Mouse (Mus musculus): Measurements from ENCODE around the gene Chchd3.

The Chchd3 gene

GRCm38 (mm10) chr6:32801776-32802175, 258.3 kb downstream of the Chchd3 start:
- DNase-seq (ENCODE audit: low spot score): no peak

GRCm38 (mm10) chr6:32797525-32797924, 262.5 kb downstream of the Chchd3 start:
- DNase-seq (ENCODE audit: low spot score): no peak

DNA sequence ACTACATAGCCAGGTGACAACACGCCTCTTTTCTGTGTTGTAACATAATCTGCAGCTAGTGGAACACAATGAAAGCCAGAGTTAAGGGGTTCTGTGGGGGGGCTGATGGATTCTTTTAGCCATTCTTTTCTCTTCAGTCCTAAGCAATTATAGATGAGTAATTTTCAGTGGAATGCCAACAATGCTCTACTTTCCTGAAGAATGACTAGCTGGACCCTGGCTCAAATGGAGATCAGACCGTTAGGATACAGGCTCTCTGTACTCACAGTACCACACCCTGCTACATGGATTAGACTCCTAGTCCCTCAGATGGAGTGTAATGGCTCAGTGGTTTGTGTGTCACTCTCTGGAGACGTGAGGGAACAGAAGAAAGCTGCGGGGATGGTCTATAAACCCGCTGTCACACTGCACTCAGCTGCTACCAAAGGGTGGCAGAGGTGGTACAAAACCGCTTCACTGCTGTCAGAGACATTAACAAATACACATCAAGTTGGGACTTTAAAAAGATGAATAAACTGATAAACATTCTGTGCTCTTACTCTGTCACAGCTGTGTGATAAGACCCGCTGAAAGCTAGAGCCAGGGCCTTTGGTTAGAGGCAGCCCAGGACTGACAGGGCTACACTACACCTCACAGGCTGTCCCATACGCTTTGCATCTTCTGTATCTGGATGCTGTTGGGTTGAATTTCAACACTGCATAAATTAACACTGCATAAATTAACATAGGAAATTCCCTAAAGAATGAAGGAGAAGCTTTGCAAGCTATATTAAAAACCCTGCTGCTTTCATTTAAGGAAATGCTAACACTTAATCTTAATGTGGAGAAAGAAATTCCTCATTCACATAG, 264.2 kb downstream of the Chchd3 start:
- DNase-seq (ENCODE audit: low spot score): no peak

DNA sequence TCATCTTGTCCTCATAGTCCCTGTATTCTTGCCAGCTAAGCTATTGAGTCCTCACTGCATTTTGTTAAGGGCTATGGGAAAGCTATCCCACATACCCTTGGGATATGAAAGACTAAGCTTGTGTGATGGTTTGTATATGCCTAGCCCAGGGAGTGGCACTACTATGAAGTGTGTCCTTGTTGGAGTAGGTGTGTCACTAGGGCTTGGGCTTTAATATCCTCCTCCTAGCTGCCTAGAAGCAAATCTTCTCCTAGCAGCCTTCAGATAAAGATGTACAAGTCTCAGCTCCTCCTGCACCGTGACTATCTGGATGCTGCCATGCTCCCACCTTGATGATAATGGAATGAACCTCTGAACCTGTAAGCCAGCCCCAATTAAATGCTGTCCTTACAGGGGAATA, 266.5 kb downstream of the Chchd3 start:
- no peak for DNase-seq (ENCODE audit: low spot score)

DNA sequence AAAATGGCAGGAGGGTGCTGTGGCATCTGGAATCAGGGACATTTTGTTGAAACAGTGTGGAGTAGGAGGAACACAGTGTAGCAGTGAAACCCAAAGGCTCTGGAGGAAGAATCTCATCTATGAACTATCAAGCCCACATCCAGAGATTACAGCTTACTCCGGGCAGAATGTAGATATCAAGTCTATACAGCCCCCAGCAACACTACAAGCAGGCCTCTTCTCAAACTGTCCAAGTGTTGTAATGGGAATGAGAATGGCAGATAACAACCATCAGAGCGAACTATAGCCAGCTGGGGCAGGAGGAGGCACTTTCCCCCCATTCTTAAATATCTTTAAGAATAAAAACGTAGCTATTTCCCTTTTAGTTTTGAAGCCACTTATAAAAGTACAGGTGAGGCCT, 266.9 kb downstream of the Chchd3 start:
- no peak for DNase-seq (ENCODE audit: low spot score)

DNA sequence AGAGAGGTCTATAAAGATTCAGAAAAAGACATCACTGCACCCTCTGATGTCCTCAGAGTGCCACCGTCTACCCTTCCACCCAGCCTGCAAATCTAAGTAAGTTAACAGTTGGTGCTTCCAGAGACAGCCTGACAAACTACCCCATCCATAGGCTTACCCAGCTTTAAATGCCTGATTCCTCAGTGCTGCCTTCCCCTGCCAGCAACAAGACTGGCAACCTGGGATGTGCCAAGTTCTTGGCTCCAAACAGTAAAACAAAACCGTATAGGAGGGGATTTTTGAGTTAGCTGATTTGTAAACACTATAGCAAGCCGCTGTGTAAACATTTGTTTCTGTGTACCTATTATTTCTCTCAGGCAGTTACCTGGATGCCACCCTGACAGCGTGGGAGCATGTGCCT, 269.6 kb downstream of the Chchd3 start:
- no peak for DNase-seq (ENCODE audit: low spot score)

DNA sequence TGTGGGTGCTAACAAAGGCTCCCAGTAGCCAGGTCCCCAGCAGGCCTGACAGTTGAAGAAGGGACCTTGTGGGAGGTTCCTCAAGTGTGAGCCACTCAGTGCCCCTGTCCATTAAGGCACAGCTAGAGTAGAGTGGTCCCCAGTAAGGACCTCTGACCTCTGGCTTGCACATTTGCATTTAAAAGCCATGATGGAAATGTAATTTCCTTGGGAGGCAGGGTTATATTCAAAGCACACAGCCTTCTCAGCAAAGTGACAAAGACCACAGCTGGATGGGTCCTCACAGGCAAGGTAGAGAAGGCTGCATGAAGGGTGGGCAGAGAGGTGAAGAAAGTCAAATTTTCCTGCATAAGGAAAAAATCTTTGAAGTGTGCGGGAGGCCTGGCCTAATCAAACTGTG, 272.7 kb downstream of the Chchd3 start:
- no peak for DNase-seq (ENCODE audit: low spot score)

DNA sequence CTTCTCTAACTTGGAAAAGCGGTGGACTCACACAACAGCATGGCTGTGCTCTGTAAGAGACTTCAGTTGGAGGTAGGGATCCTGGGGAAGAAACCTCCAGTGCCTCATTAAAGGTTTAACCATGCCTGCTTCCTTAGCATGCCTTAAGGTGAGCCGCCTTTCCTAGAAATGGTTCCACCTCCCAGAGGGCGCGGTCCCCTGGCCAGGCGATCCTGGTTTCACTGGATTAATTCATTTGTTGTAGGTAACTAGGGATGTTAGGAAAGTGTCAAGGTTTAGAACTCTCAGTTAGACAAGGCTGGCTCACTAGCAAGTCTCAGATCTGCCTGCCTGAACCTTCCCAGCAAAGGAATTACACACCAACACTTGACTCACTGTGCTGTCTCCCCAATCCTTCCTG, 273.9 kb downstream of the Chchd3 start:
- no peak for DNase-seq (ENCODE audit: low spot score)

GRCm38 (mm10) chr6:32783102-32783501, 277.0 kb downstream of the Chchd3 start:
- DNase-seq (ENCODE audit: low spot score): no peak

- DNase-seq (ENCODE audit: low spot score): no peak
Observed at GRCm38 (mm10) chr6:32780602-32781001, 279.5 kb downstream of the Chchd3 start.

DNA sequence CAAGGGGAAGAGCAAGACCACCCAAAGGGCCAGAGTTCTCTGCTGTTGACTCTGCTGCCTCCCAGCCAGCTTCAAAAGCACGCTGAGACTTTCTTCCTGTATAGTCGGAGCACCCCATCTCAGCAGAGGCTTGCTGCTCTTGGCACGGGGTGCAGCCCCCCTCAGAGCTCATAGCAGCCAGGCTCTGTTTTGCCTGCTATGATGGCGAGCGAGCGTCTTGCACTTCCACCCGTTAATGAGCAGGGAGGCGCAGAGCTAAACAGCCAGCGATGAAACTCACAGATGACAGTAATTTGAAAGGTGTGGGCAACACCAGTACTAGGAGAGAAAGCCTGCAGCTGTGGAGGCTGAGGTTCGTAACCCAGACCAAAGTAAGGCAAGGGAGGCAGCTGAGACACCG, 283.7 kb downstream of the Chchd3 start:
- no peak for DNase-seq (ENCODE audit: low spot score)

DNA sequence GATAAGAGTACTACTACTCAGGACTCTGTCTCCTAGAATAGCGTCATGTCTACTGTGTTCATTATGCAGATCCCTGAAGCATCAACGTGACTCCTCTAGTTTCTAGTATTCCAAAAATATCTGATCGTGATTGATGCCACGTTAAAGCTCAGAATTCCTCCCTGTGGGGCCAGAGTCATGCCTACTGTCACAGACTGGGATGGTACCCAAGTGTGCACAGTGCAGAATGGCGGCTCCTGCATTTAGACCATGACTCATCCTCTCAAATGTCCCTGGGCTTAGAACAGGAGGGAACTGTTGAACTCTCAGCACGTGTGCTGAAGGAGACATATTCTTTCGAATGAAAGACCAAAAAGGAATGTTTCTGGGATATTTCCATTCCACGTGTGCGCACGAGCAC, 305.5 kb downstream of the Chchd3 start:
- no peak for DNase-seq (ENCODE audit: low spot score)

DNA sequence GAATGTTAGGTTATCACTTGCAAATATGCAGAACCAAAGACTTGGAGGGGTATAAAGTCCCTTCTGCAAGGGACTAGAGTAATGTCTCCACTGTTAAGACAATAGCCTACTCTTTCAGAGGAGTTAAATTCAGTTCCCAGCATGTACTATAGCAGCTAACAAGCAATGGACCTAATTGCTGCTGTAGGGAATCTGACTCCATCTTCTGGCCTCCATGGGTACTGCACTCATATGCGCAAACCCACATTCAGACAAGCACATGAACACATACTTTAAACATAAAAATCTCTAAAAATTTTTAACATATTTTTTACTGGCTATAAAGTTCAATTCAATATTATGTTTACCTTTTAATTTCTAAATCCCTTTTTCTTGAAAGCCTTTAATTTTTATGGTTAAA, 310.2 kb downstream of the Chchd3 start:
- no peak for DNase-seq (ENCODE audit: low spot score)

GRCm38 (mm10) chr6:32748777-32749176, 311.3 kb downstream of the Chchd3 start:
- no peak for DNase-seq (ENCODE audit: low spot score)

DNA sequence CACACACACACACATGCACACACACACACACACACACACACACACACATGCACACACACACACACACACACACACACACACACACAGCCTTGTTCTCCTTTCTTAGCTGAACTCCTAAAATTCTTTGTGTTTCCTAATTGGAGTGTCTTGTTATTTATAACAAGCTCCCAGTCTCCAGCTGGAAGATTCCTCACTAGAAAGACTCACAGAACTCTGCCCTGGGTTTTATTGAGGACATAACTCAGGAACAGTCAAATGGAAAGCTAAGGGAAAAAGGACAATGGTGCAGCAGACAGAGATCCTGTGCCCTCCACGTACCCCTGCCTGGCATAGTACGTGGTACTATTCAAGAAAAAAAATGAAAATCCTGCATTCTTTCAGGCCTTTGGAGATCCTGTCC, 312.7 kb downstream of the Chchd3 start:
- no peak for DNase-seq (ENCODE audit: low spot score)
